Mouse (Mus musculus) embryo, embryonic 11 days (tissue): ENCODE measurements at regions not wholly inside any gene's neighbourhood (a gene's known extent, or its start where the extent isn't known, plus 50 kb on each side); places are given as distances from the start of the nearest gene placed in this dataset.
A peak's percentile ranks its signal among the peaks of the same experiment; 100 is the strongest.

Experiments used
- DNase-seq: peaks from one replicate; pipeline ENCODE4 v3.0.0-alpha.2; 2015

GRCm38 (mm10) chr19:36178828-36179251 is 58.9 kb upstream of the Ankrd1 start:
- peak; percentile 29 for DNase-seq

- no peak for DNase-seq
These were observed 60.4 kb upstream of the Ankrd1 start for GRCm38 (mm10) chr19:36180329-36180728.

GRCm38 (mm10) chr19:36181535-36181934 is 61.6 kb upstream of the Ankrd1 start:
- DNase-seq, result no peak

GRCm38 (mm10) chr19:36183127-36183526 is 63.2 kb upstream of the Ankrd1 start:
- DNase-seq, result peak; percentile 77

GRCm38 (mm10) chr19:36189662-36190061 is 69.8 kb upstream of the Ankrd1 start:
- no peak for DNase-seq

- DNase-seq, result no peak
These were observed 71.7 kb upstream of the Ankrd1 start for GRCm38 (mm10) chr19:36191641-36192040.

- no peak for DNase-seq
These were observed 84.4 kb upstream of the Ankrd1 start for GRCm38 (mm10) chr19:36204269-36204668.

GRCm38 (mm10) chr19:36204965-36205718 is 85.2 kb upstream of the Ankrd1 start:
- no peak for DNase-seq

- peak; percentile 27 for DNase-seq
These were observed 87.9 kb upstream of the Ankrd1 start for GRCm38 (mm10) chr19:36207735-36208288.

GRCm38 (mm10) chr19:36208419-36208818 is 88.5 kb upstream of the Ankrd1 start:
- no peak for DNase-seq

GRCm38 (mm10) chr19:36213461-36213860 is 93.6 kb upstream of the Ankrd1 start:
- peak; percentile 40 for DNase-seq

GRCm38 (mm10) chr19:36214188-36214968 is 94.5 kb upstream of the Ankrd1 start:
- DNase-seq, result peak; percentile 73

GRCm38 (mm10) chr19:36217177-36217576 is 97.3 kb upstream of the Ankrd1 start:
- no peak for DNase-seq

- DNase-seq, result no peak
These were observed 97.7 kb upstream of the Ankrd1 start for GRCm38 (mm10) chr19:36217605-36218004.

GRCm38 (mm10) chr19:36218921-36219320 is 99.0 kb upstream of the Ankrd1 start:
- DNase-seq, result no peak

GRCm38 (mm10) chr19:36221104-36221503 is 101.2 kb upstream of the Ankrd1 start:
- DNase-seq, result no peak

- DNase-seq, result no peak
These were observed 101.7 kb upstream of the Ankrd1 start for GRCm38 (mm10) chr19:36221596-36221995.

- DNase-seq, result no peak
These were observed 102.3 kb upstream of the Ankrd1 start for GRCm38 (mm10) chr19:36222198-36222597.

GRCm38 (mm10) chr19:36224518-36224917 is 104.6 kb upstream of the Ankrd1 start:
- DNase-seq, result no peak

- no peak for DNase-seq
These were observed 105.7 kb upstream of the Ankrd1 start for GRCm38 (mm10) chr19:36225612-36226011.

- DNase-seq, result peak; percentile 25
These were observed 107.7 kb upstream of the Ankrd1 start for GRCm38 (mm10) chr19:36227418-36228160.

- DNase-seq, result no peak
These were observed 109.4 kb upstream of the Ankrd1 start for GRCm38 (mm10) chr19:36229315-36229714.

- no peak for DNase-seq
These were observed 110.0 kb upstream of the Ankrd1 start for GRCm38 (mm10) chr19:36229941-36230340.
